In the genomic region with DNA sequence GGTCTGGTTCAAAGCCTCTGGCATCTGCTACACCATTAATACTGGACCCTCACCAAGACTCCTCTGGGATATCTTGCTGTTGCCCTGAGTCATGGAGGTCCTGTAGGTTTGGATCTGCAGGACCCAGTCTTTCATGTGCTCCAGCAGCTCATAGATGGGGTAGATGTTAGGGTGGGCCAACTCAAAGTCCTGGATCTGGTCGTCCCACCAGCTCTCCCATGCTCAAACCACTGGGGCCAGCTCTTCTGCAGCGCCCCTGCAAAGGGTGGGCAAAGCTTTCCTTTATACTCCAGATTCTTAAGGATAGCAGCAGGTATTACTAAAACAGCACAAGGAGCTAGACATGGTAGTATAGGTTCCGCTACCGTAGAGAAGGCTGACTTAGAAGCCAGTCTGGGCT, we compare ENCODE assay signal across 16 mouse cellular contexts.
"Had no signal": no experiment of that assay in that cellular context is flagged by ENCODE, and none has a peak within 500 bp of the region (broad histone marks: within the 10 kb centered on the region; RNA-seq: fewer than 3 reads in every experiment).

No protein-coding gene starts in this region.

- DNase-seq: heart, postnatal 10 days; heart, postnatal 14 days; heart, postnatal 36 days; heart, postnatal 4 days; kidney, adult 11 months; kidney, adult 18-20 months; kidney, adult 2 months; kidney, adult 8-10 months; kidney, adult 9 months; kidney, postnatal 10 days; kidney, postnatal 14 days; kidney, postnatal 25 days; kidney, postnatal 36 days; kidney, postnatal 4 days; layer of hippocampus, adult 9-11 months; layer of hippocampus, postnatal 36 days had no signal
